Mouse (Mus musculus) myocyte (in vitro differentiated cells): ENCODE results near the gene Ctbs.

ENCODE experiments used
- E2F4 ChIP-seq: IDR thresholded peaks from one replicate; pipeline ENCODE4 v1.6.1; 2011; ENCODE audit warnings: mild to moderate bottlenecking, control low read depth, moderate library complexity; ENCODE audit not compliant: insufficient read depth
- MAX ChIP-seq: IDR thresholded peaks from one replicate; pipeline ENCODE4 v1.6.1; 2011; ENCODE audit warnings: low read depth, mild to moderate bottlenecking, control low read depth
- MYOD1 ChIP-seq, 3 experiments: IDR thresholded peaks; one replicate each; pipeline ENCODE4 v1.6.1; 2011; ENCODE audit warnings: control low read depth in 2 of 3, low read depth in 2 of 3, mild to moderate bottlenecking in 2 of 3, moderate library complexity in 1 of 3; ENCODE audit not compliant: insufficient read length in 2 of 3, control insufficient read depth in 1 of 3
- MYOG ChIP-seq, 3 experiments: IDR thresholded peaks; one replicate each; pipeline ENCODE4 v1.6.1; 2011; ENCODE audit warnings: control low read depth in 2 of 3, low read depth in 2 of 3, mild to moderate bottlenecking in 2 of 3; ENCODE audit not compliant: insufficient read length in 2 of 3, control insufficient read depth in 1 of 3, insufficient read depth in 1 of 3
- POLR2A ChIP-seq: IDR thresholded peaks from one replicate; pipeline ENCODE4 v1.6.1; 2011; ENCODE audit warnings: low read depth, mild to moderate bottlenecking, control low read depth, moderate library complexity; ENCODE audit not compliant: insufficient read length
- TCF12 ChIP-seq: IDR thresholded peaks from one replicate; pipeline ENCODE4 v1.6.1; 2011; ENCODE audit warnings: mild to moderate bottlenecking, control low read depth; ENCODE audit not compliant: poor library complexity, insufficient read depth, severe bottlenecking
- TCF3 ChIP-seq: IDR thresholded peaks from one replicate; pipeline ENCODE4 v1.6.1; 2011; ENCODE audit warnings: low read depth, control low read depth; ENCODE audit not compliant: insufficient read length
- USF1 ChIP-seq: IDR thresholded peaks from one replicate; pipeline ENCODE4 v1.6.1; 2011; ENCODE audit warnings: low read depth, mild to moderate bottlenecking, control low read depth, moderate library complexity

GRCm38 (mm10) chr3:146418901-146419300 lies 30.7 kb upstream of the Ctbs start:
- no peak for TF ChIP-seq POLR2A
- TF ChIP-seq MAX: no peak
- TF ChIP-seq MYOG (IDR thresholded peaks at IDR 0.05; ENCODE audit: control insufficient read depth in 1 of 3, insufficient read depth in 1 of 3, insufficient read length in 2 of 3, low read depth in 2 of 3): no peak
- no peak for TF ChIP-seq MYOD1 (IDR thresholded peaks at IDR 0.05; ENCODE audit: control insufficient read depth in 1 of 3, insufficient read length in 2 of 3, low read depth in 2 of 3)
- TF ChIP-seq TCF12: no peak
- no peak for TF ChIP-seq E2F4
- TF ChIP-seq TCF3: no peak
- TF ChIP-seq USF1: no peak
